ENCODE assay signal across 9 mouse cellular contexts in genomic region chr13:42053656-42054055, GRCm38 (mm10). TPM values are rescaled to one million over a fixed set of nuclear protein-coding genes. Genes with fewer than 3 reads are reported as not detected.
DNase-seq lines count a peak whose midpoint lies in the region; ATAC-seq and TF ChIP-seq lines count a peak whose summit lies in the region.
"Had no signal": no experiment of that assay in that cellular context is flagged by ENCODE, and none has a peak within 500 bp of the region (broad histone marks: within the 10 kb centered on the region; RNA-seq: fewer than 3 reads in every experiment).

No protein-coding gene starts in this region.

- peaks cover 21% of the 10 kb centered on the region for H3K36me3 ChIP-seq in forebrain, embryonic 13.5 days (ENCODE audit: poor library complexity, severe bottlenecking)
- 0 out of 2 replicates have a peak, but pooled peaks cover 3% of the 10 kb centered on the region for H3K36me3 ChIP-seq in liver, embryonic 14.5 days (replicated peaks; ENCODE audit: control insufficient read depth, insufficient read depth, low read depth)

- TF ChIP-seq CTCF in liver, embryonic 14.5 days (IDR thresholded peaks at IDR 0.05; ENCODE audit: low read depth) = no peak

- WGBS in forebrain, embryonic 13.5 days = 35% methylated on average over 2 of the region's 2 CpGs
- WGBS in liver, embryonic 14.5 days (ENCODE audit: insufficient replicate concordance) = 3% methylated on average over 2 of the region's 2 CpGs

- H3K4me1 ChIP-seq in forebrain, embryonic 13.5 days = peaks cover 39% of the 10 kb centered on the region
- peaks cover 17 to 28% of the 10 kb centered on the region in 2 experiments for H3K4me1 ChIP-seq in liver, embryonic 14.5 days (replicated peaks; ENCODE audit: control insufficient read depth in 2 of 2, insufficient read depth in 2 of 2, low read length in 1 of 2)

- peak; percentile 15 for DNase-seq in embryo, embryonic 10 days (ENCODE audit: low spot score)
- DNase-seq in embryo, embryonic 11 days = no peak
- DNase-seq in CD4-positive helper T cell, adult 2 months (ENCODE audit: low read depth, low spot score) = peak; percentile 30
- peak in 1 of 3 experiments; percentile 39 for DNase-seq in liver, embryonic 14.5 days (ENCODE audit: low read depth in 3 of 3, low spot score in 3 of 3)
- no peak for DNase-seq in right cerebral cortex, postnatal 25 days
- no peak for DNase-seq in gastrocnemius, postnatal 25 days
- DNase-seq in adrenal gland, adult 8-10 months = no peak
- DNase-seq: cerebellum, adult 2 months had no signal

- no peak for ATAC-seq in forebrain, embryonic 13.5 days
- ATAC-seq in liver, embryonic 14.5 days (ENCODE audit: insufficient read depth) = no peak

- H3K9ac ChIP-seq in forebrain, embryonic 13.5 days = peak overlapping the region; percentile 94
- H3K9ac ChIP-seq in liver, embryonic 14.5 days (replicated peaks) = no peak overlapping the region

- peak overlapping the region; percentile 85 for H3K4me2 ChIP-seq in forebrain, embryonic 13.5 days
- peak overlapping the region; percentile 96 for H3K4me2 ChIP-seq in liver, embryonic 14.5 days (ENCODE audit: low read depth)

- peak overlapping the region; percentile 90 for H3K4me3 ChIP-seq in forebrain, embryonic 13.5 days
- H3K4me3 ChIP-seq in liver, embryonic 14.5 days (ENCODE audit: insufficient read depth in 1 of 2, low read depth in 2 of 2, low read length in 2 of 2) = peak overlapping the region in 1 of 2 experiments; percentile 90; a peak in 3 of 4 replicates

- H3K27ac ChIP-seq in forebrain, embryonic 13.5 days = 0 out of 2 replicates have a peak overlapping the region, but pooled peaks have one; percentile 99
- H3K27ac ChIP-seq in liver, embryonic 14.5 days = no peak overlapping the region

- H3K9me3 ChIP-seq in forebrain, embryonic 13.5 days (replicated peaks) = no peaks in the 10 kb centered on the region
- H3K9me3 ChIP-seq in liver, embryonic 14.5 days (ENCODE audit: control insufficient read depth, low read length) = no peaks in the 10 kb centered on the region

- TF ChIP-seq EP300 in liver, embryonic 14.5 days (IDR thresholded peaks at IDR 0.05; ENCODE audit: low read depth) = no peak

- no peaks in the 10 kb centered on the region for H3K27me3 ChIP-seq in forebrain, embryonic 13.5 days
- no peaks in the 10 kb centered on the region for H3K27me3 ChIP-seq in liver, embryonic 14.5 days (ENCODE audit: control insufficient read depth, insufficient read depth, low read length)

RNA-seq across cellular contexts. Expression of gene Hivep1, which starts 1.8 kb away (rescaled TPM):
- 16.4 and 16.8 TPM in 2 replicates for polyA plus RNA-seq in forebrain, embryonic 13.5 days (2015; fragmentation: Nextera tagmentation; extraction: Ambion mirVana)
- polyA plus RNA-seq in liver, embryonic 14.5 days (2012; rRNA removed) = 2.0 and 2.4 TPM in 2 replicates
- polyA plus RNA-seq in liver, embryonic 14.5 days (2014; fragmentation: Nextera tagmentation; extraction: Ambion mirVana) = 1.4 and 1.6 TPM in 2 replicates
- total RNA-seq in gastrocnemius, postnatal 25 days (2021) = 10 to 100 TPM; 12.4 to 14.4 TPM
- 10 to 100 TPM; 24.7 to 30.9 (median 26.7) TPM for total RNA-seq in adrenal gland, adult 8-10 months (2022)

Comparison
In these comparisons a context has a peak if more than half of its experiments do, and no peak if none do; other contexts are left out.
1. DNase-seq: peak in embryo, embryonic 10 days (single experiment) and CD4-positive helper T cell, adult 2 months (single experiment); none in embryo, embryonic 11 days (single experiment), right cerebral cortex, postnatal 25 days (single experiment), gastrocnemius, postnatal 25 days (single experiment) and adrenal gland, adult 8-10 months (single experiment).